Mouse (Mus musculus): Measurements from ENCODE around the gene Map3k14.

DNA sequence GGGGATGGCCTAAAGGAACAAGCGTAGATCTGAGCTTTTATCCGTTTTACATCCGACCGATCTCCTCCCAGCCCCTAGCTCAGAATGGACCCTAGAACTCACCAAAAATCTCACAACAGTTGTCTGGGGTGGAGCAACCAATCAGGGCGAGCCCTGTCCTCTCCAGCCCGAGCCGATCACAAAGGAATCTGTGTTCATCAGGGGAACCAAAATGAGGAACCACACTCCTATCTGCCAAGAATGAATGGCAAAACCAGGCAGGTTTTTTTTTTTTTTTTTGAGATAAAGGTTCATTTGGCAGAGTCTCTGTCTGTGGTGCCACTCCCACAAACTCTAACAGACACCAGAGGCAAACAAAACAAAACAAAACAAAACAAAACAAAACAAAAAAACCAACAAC, 2.1 kb downstream of the Map3k14 start:
- no peak for TF ChIP-seq CTCF (IDR thresholded peaks at IDR 0.05; ENCODE audit: low read depth)
- no peak for TF ChIP-seq EP300 (IDR thresholded peaks at IDR 0.05; ENCODE audit: low read depth)

Data from liver, embryonic 14.5 days (tissue).